Mouse (Mus musculus) intestine, embryonic 14.5 days (tissue): ENCODE measurements around the gene Plod2. TPM values are rescaled to one million over a fixed set of nuclear protein-coding genes. Genes with fewer than 3 reads are reported as not detected.

Source experiments
- ATAC-seq: fragments of 200-750 bp; cut with Nextera tagmentation; replicated peaks from 2 replicates; pipeline ENCODE4 v1.8.0; 2017; ENCODE audit warnings: low read depth, moderate number of reproducible peaks, moderate TSS enrichment, moderate library complexity; ENCODE audit not compliant: low FRiP score, low TSS enrichment
- DNase-seq: peaks from one replicate; pipeline ENCODE4 v3.0.0-alpha.2; 2018; ENCODE audit warnings: low spot score
- H3K27ac ChIP-seq: fragments of 300-500 bp; sonication (generic); 2 replicates; pipeline ENCODE4 v1.5.1; 2014; ENCODE audit warnings: low read depth, mild to moderate bottlenecking, control low read depth
- H3K27me3 ChIP-seq: fragments of 300-500 bp; sonication (generic); replicated peaks from 2 replicates; pipeline ENCODE4 v1.6.1; 2014; ENCODE audit warnings: low read length, control low read depth; ENCODE audit not compliant: control insufficient read depth, insufficient read depth
- H3K36me3 ChIP-seq: fragments of 300-500 bp; sonication (generic); 2 replicates; pipeline ENCODE4 v1.6.1; 2014; ENCODE audit warnings: low read length, control low read depth; ENCODE audit not compliant: control insufficient read depth, insufficient read depth
- H3K4me1 ChIP-seq: fragments of 300-500 bp; sonication (generic); replicated peaks from 2 replicates; pipeline ENCODE4 v1.6.1; 2014; ENCODE audit warnings: low read length, control low read depth, mixed read lengths; ENCODE audit not compliant: control insufficient read depth, insufficient read depth
- H3K4me2 ChIP-seq: fragments of 300-500 bp; sonication (generic); 2 replicates; pipeline ENCODE4 v1.6.1; 2014; ENCODE audit warnings: low read length
- H3K4me3 ChIP-seq: fragments of 300-500 bp; sonication (generic); 2 replicates; pipeline ENCODE4 v1.5.1; 2014; ENCODE audit warnings: low read depth, low read length, control low read depth, mixed read lengths
- H3K9ac ChIP-seq: fragments of 300-500 bp; sonication (generic); 2 replicates; pipeline ENCODE4 v1.6.1; 2014; ENCODE audit warnings: mild to moderate bottlenecking, low read length
- H3K9me3 ChIP-seq: fragments of 300-500 bp; sonication (generic); 2 replicates; pipeline ENCODE4 v1.6.1; 2016; ENCODE audit warnings: low read length, control low read depth; ENCODE audit not compliant: control insufficient read depth
- WGBS: fragments of 180-500 bp; shearing (Covaris S2); extraction: QIAGEN DNeasy Blood & Tissue Kit; methylation state at CpG from one replicate; pipeline ENCODE4 v1.1.7; 2014; 5-methylcytosine and 5-hydroxymethylcytosine counted together
- polyA plus RNA-seq: library from polyadenylated mRNA; unstranded; fragments of >200 nt; fragmentation: Nextera tagmentation; extraction: Ambion mirVana; gene quantifications from 2 replicates; pipeline ENCODE4 v1.2.1, GENCODE M21; 2014

Plod2 gene
- polyA plus RNA-seq, 1 experiment from 2014 or later: 49.1 TPM

DNA sequence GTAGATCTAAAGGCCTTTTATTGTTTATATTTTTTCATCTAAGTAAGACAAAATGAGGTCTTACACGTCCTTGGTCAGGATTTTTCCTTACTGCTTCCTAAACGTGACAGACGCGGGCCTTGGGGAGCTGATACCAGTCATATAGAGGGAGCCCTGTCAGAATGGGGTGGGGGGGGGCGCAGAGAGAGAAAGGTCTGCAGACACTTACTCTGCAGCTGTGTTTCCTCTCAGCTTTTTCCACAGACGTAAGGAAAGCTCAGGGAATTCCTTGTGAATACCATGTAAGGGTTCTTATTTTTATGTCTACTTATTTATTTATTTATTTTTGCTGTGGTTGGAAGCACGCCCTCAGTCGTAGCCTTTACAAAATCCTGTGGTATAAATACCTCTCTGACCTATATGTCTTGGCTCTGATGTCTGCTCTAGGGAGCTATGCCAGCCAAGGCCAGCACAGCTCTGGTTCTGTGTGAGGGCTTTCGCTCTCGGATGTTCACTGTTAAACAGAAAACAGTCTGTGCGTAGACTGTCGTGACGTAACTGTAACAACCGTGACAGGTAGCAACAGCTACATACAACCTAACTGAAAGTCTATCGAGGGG, 58.0 kb downstream of the Plod2 start:
- Histone ChIP-seq H3K4me3 (no peak overlapping the region), H3K4me2 (no peak overlapping the region), H3K27ac (no peak overlapping the region), H3K9me3 (no peaks in the 10 kb centered on the region), H3K9ac (no peak overlapping the region), H3K4me1 (peaks cover 8% of the 10 kb centered on the region; the same call in 1 of the 2 replicates), H3K27me3 (no peaks in the 10 kb centered on the region), H3K36me3 (peaks cover 31% of the 10 kb centered on the region)
- ATAC-seq: no peak
- WGBS: 52% methylated on average over 15 of the region's 15 CpGs
- DNase-seq: no peak

DNA sequence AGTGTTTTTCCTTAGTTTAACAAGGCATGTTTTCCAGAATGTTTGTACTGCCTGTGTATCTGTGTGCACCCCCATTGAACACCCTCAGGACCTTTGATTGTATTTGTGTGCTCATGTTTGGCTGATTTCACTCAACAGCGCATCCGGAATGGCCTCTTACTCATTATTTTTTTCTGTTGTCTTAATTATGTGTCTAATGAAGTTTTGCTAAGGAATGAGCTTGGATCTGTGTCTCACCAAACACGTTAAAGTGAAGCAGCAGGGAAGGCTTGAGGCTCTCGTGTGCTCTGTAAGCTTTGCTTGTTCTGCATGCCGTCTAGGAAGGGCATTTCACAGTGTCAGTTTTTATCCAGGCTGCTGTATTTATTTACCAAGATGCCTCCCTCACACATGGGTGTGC, 59.5 kb downstream of the Plod2 start:
- H3K9ac ChIP-seq: no peak overlapping the region
- H3K4me3 ChIP-seq: no peak overlapping the region
- no peaks in the 10 kb centered on the region for H3K27me3 ChIP-seq
- 88% methylated on average over 5 of the region's 5 CpGs for WGBS
- H3K36me3 ChIP-seq: peaks cover 37% of the 10 kb centered on the region
- no peak for DNase-seq
- H3K4me2 ChIP-seq: no peak overlapping the region
- ATAC-seq: no peak
- no peaks in the 10 kb centered on the region for H3K9me3 ChIP-seq
- no peak overlapping the region for H3K27ac ChIP-seq
- H3K4me1 ChIP-seq: peaks cover 8% of the 10 kb centered on the region; the same call in 1 of the 2 replicates

DNA sequence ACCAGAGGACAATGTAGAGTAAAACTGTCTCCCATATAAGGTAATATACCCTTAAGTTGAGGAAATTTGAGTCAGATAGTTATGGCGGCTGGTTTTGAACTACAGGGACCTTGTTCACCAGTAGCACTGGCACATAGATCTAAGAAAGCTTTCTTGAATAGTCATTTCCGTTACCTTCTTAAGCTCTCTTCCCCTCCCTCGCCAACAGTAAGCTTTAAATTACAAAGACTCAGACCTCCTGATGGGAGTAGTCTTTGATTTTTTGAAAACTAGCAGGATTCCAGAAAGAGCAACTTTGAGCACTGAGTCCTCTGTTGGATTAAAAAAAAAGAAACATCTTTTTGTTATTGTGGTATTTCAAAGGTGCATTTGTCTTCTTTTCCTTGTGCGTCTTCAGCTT, 61.5 kb downstream of the Plod2 start:
- 94% methylated on average over 4 of the region's 4 CpGs for WGBS

GRCm38 (mm10) chr9:92610628-92611267, 68.7 kb downstream of the Plod2 start:
- no peak for DNase-seq
- no peaks in the 10 kb centered on the region for H3K9me3 ChIP-seq
- H3K4me3 ChIP-seq: no peak overlapping the region
- 0 out of 2 replicates have a peak, but pooled peaks cover 3% of the 10 kb centered on the region for H3K4me1 ChIP-seq
- no peak overlapping the region for H3K4me2 ChIP-seq
- no peak overlapping the region for H3K9ac ChIP-seq
- no peaks in the 10 kb centered on the region for H3K27me3 ChIP-seq
- H3K36me3 ChIP-seq: peaks cover 15% of the 10 kb centered on the region
- no peak for ATAC-seq
- WGBS: 52% methylated on average over 9 of the region's 9 CpGs
- no peak overlapping the region for H3K27ac ChIP-seq

More for the DNA sequence above, 61.5 kb downstream of the Plod2 start:
- H3K9ac ChIP-seq: no peak overlapping the region
- H3K9me3 ChIP-seq: no peaks in the 10 kb centered on the region
- DNase-seq: no peak
- no peak overlapping the region for H3K4me3 ChIP-seq
- peaks cover 44% of the 10 kb centered on the region for H3K36me3 ChIP-seq
- no peak overlapping the region for H3K4me2 ChIP-seq
- H3K27ac ChIP-seq: no peak overlapping the region
- ATAC-seq: no peak
- H3K4me1 ChIP-seq: peaks cover 8% of the 10 kb centered on the region; the same call in 1 of the 2 replicates
- no peaks in the 10 kb centered on the region for H3K27me3 ChIP-seq

DNA sequence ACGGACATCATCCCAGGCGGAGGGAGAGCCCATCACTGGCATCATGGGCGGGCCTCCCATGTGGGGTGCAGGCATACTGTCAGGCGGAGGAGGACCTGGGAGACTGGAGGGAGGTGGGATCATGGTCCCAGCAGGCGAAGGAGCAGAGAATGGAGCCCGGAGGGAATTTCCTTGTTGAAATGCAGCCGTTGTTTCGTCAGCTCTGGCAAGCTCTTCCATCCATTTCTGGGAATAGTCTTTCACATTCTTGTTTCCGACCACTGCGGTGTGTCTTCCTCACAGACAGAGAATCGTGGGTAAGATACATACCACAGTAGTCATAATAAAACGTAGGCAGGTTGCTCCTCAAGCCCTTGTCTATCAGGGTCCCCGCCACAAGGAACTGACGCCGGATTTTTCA, 70.6 kb downstream of the Plod2 start:
- Histone ChIP-seq H3K4me1 (0 out of 2 replicates have a peak, but pooled peaks cover 3% of the 10 kb centered on the region), H3K4me3 (no peak overlapping the region), H3K9me3 (no peaks in the 10 kb centered on the region), H3K36me3 (no peaks in the 10 kb centered on the region), H3K27me3 (no peaks in the 10 kb centered on the region), H3K9ac (no peak overlapping the region), H3K4me2 (no peak overlapping the region), H3K27ac (no peak overlapping the region)
- ATAC-seq: no peak
- no peak for DNase-seq
- 89% methylated on average over 15 of the region's 15 CpGs for WGBS

DNA sequence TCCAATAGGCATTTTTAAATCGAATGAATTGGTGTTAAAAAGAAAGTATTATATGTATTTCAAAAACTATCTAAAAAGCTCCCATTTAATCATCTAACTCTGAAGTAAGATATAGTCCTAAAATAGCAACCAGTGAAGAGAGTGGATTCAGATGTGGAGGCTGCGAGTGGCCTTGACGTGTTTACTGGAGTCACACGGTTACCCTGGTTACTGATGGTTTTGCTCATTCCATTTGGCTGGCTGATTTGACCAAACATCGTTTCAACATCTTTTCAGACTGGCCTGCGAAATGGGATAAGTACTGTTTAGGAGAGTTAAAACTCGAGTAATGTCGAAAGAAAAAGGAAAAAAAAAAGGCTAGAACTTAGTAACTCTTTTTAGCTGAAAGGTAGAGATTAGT, 71.2 kb downstream of the Plod2 start:
- H3K4me2 ChIP-seq: no peak overlapping the region
- no peak for DNase-seq

DNA sequence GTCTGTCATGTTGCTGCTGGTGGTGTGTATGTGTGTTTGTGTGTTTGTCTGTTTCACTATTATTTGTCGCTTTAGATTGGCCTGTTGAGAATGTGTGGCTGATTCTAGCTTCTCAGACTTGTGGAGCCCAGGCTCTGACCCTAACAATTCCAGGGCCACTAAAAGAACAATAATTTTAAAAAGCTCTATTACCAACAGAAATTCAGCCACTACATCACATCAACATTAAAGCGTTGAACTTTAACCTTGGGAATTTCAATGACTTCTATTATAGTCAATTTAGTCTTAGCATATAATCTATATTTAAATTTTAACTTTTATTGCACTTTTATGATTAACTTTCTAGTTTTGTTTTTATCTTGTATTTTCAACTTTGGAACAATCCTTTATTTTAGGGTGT, 74.4 kb downstream of the Plod2 start:
- no peaks in the 10 kb centered on the region for H3K27me3 ChIP-seq
- H3K9me3 ChIP-seq: no peaks in the 10 kb centered on the region
- H3K4me3 ChIP-seq: no peak overlapping the region
- no peak overlapping the region for H3K27ac ChIP-seq
- no peaks in the 10 kb centered on the region; the same call in 1 of the 2 replicates for H3K4me1 ChIP-seq
- H3K9ac ChIP-seq: no peak overlapping the region
- WGBS: 94% methylated on average over 2 of the region's 2 CpGs
- DNase-seq (no peak), ATAC-seq (no peak)
- no peaks in the 10 kb centered on the region for H3K36me3 ChIP-seq
- no peak overlapping the region for H3K4me2 ChIP-seq

More for the DNA sequence above, 71.2 kb downstream of the Plod2 start:
- Histone ChIP-seq H3K27me3 (no peaks in the 10 kb centered on the region), H3K4me1 (peaks cover 3% of the 10 kb centered on the region; the same call in 1 of the 2 replicates), H3K4me3 (no peak overlapping the region), H3K27ac (no peak overlapping the region), H3K36me3 (no peaks in the 10 kb centered on the region), H3K9ac (no peak overlapping the region), H3K9me3 (no peaks in the 10 kb centered on the region)
- no peak for ATAC-seq
- WGBS: 65% methylated on average over 8 of the region's 8 CpGs

DNA sequence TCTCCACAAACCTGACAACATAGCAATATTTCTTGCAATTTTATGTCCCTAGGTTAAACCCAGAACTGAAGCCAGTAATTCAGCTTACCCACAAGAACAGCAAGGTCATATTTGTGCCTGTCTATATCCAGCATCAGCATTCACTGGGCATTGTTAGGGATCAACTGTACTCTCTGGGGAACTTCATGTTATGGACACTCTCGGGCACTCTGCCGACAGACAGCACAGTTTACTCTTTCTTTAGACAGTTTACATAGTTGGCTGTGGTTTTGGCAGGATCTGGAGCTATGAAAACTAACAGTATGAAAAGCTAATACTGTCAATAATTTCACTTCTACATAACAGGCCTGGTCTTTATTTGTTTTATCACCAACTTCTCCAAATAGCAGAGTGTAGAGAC, 75.4 kb downstream of the Plod2 start:
- no peak overlapping the region for H3K4me2 ChIP-seq
- H3K27me3 ChIP-seq: no peaks in the 10 kb centered on the region
- H3K4me3 ChIP-seq: no peak overlapping the region
- no peaks in the 10 kb centered on the region for H3K36me3 ChIP-seq
- no peak overlapping the region for H3K9ac ChIP-seq
- DNase-seq (no peak), ATAC-seq (no peak)
- no peaks in the 10 kb centered on the region for H3K9me3 ChIP-seq
- no peaks in the 10 kb centered on the region; the same call in 1 of the 2 replicates for H3K4me1 ChIP-seq
- WGBS: 38% methylated on average over 2 of the region's 2 CpGs
- H3K27ac ChIP-seq: no peak overlapping the region

DNA sequence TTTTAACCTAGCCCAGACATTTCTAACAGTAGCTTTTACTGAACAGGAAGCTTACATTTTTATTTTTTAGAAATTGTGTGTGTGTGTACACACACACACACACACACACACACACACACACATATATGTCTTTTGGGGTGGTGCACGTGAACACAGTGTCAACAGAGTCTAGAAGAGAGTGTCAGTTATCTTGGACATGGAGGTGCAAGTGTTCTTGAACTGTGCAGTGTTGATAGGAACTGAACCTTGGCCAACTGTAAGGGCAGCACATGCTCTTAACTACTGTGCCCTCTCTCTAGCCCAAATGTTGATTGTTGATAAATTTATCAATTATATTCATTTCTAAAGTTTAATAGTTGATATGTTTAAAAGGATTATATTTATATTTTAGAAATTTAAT, 78.1 kb downstream of the Plod2 start:
- DNase-seq: no peak
- WGBS: 74% methylated on average over 1 of the region's 1 CpGs
- Histone ChIP-seq H3K27ac (no peak overlapping the region), H3K4me2 (no peak overlapping the region), H3K9me3 (no peaks in the 10 kb centered on the region), H3K9ac (no peak overlapping the region), H3K27me3 (no peaks in the 10 kb centered on the region), H3K36me3 (no peaks in the 10 kb centered on the region), H3K4me3 (no peak overlapping the region), H3K4me1 (no peaks in the 10 kb centered on the region; the same call in 1 of the 2 replicates)
- ATAC-seq: no peak
